ENCODE assay signal across 9 mouse cellular contexts in genomic region chr11:108279748-108280373, GRCm38 (mm10).
DNase-seq lines count a peak whose midpoint lies in the region; ATAC-seq lines count a peak whose summit lies in the region.
"Had no signal": no experiment of that assay in that cellular context is flagged by ENCODE, and none has a peak within 500 bp of the region (broad histone marks: within the 10 kb centered on the region; RNA-seq: fewer than 3 reads in every experiment).

No protein-coding gene starts in this region.

- no peak overlapping the region for H3K27ac ChIP-seq in forebrain, embryonic 12.5 days
- H3K27ac ChIP-seq in forebrain, embryonic 10.5 days, result no peak overlapping the region
- no peak overlapping the region for H3K27ac ChIP-seq in hindbrain, embryonic 14.5 days
- H3K27ac ChIP-seq in neural tube, embryonic 13.5 days (replicated peaks), result 0 out of 2 replicates have a peak overlapping the region, but pooled peaks have one; percentile 1

- ATAC-seq in forebrain, embryonic 12.5 days (ENCODE audit: low FRiP score), result peak; percentile 71
- ATAC-seq in megakaryocyte, adult 5-6 weeks (ENCODE audit: poor library complexity, severe bottlenecking), result no peak
- ATAC-seq in hindbrain, embryonic 14.5 days (ENCODE audit: low FRiP score), result peak; percentile 65; the same call in 1 of the 2 replicates
- peak; percentile 75 for ATAC-seq in neural tube, embryonic 13.5 days (ENCODE audit: low read depth)
- ATAC-seq in frontal cortex, adult (ENCODE audit: low TSS enrichment), result no peak

- H3K4me1 ChIP-seq in forebrain, embryonic 12.5 days, result peaks cover 9% of the 10 kb centered on the region
- H3K4me1 ChIP-seq in forebrain, embryonic 10.5 days, result peaks cover 29% of the 10 kb centered on the region
- H3K4me1 ChIP-seq in megakaryocyte, embryonic 14.5 days, result peaks cover 99% of the 10 kb centered on the region
- H3K4me1 ChIP-seq in hindbrain, embryonic 14.5 days (replicated peaks; ENCODE audit: control insufficient read depth, insufficient read depth, low read length), result 0 out of 2 replicates have a peak, but pooled peaks cover 15% of the 10 kb centered on the region
- H3K4me1 ChIP-seq in neural tube, embryonic 13.5 days (replicated peaks), result peaks cover 22% of the 10 kb centered on the region

- H3K9ac ChIP-seq in forebrain, embryonic 12.5 days, result no peak overlapping the region
- H3K9ac ChIP-seq in hindbrain, embryonic 14.5 days, result no peak overlapping the region
- H3K9ac ChIP-seq in neural tube, embryonic 13.5 days, result no peak overlapping the region

- H3K4me3 ChIP-seq in forebrain, embryonic 12.5 days (replicated peaks), result no peak overlapping the region
- no peak overlapping the region for H3K4me3 ChIP-seq in forebrain, embryonic 10.5 days
- peak overlapping the region; percentile 21 for H3K4me3 ChIP-seq in megakaryocyte, embryonic 14.5 days (replicated peaks)
- H3K4me3 ChIP-seq in hindbrain, embryonic 14.5 days (replicated peaks; ENCODE audit: low read length), result no peak overlapping the region
- no peak overlapping the region for H3K4me3 ChIP-seq in neural tube, embryonic 13.5 days

- DNase-seq in forebrain, embryonic 10.5 days (ENCODE audit: extremely low spot score, low spot score), result no peak
- no peak for DNase-seq in hindbrain, embryonic 14.5 days (ENCODE audit: low spot score)
- DNase-seq in cerebellum, adult 9-10 months, result no peak
- DNase-seq: embryo, embryonic 11 days had no signal

- 0 out of 2 replicates have a peak, but pooled peaks cover 6% of the 10 kb centered on the region for H3K27me3 ChIP-seq in forebrain, embryonic 12.5 days
- H3K27me3 ChIP-seq in forebrain, embryonic 10.5 days (ENCODE audit: poor library complexity, severe bottlenecking), result no peaks in the 10 kb centered on the region
- H3K27me3 ChIP-seq in megakaryocyte, embryonic 14.5 days (replicated peaks), result no peaks in the 10 kb centered on the region
- no peaks in the 10 kb centered on the region for H3K27me3 ChIP-seq in hindbrain, embryonic 14.5 days (ENCODE audit: control insufficient read depth, insufficient read depth, low read length)
- H3K27me3 ChIP-seq in neural tube, embryonic 13.5 days, result no peaks in the 10 kb centered on the region

- no peaks in the 10 kb centered on the region for H3K9me3 ChIP-seq in forebrain, embryonic 12.5 days
- no peaks in the 10 kb centered on the region for H3K9me3 ChIP-seq in forebrain, embryonic 10.5 days
- H3K9me3 ChIP-seq in megakaryocyte, embryonic 14.5 days, result no peaks in the 10 kb centered on the region
- H3K9me3 ChIP-seq in hindbrain, embryonic 14.5 days (ENCODE audit: control insufficient read depth, low read length), result no peaks in the 10 kb centered on the region
- no peaks in the 10 kb centered on the region for H3K9me3 ChIP-seq in neural tube, embryonic 13.5 days

- no peak overlapping the region for H3K4me2 ChIP-seq in forebrain, embryonic 12.5 days
- no peak overlapping the region for H3K4me2 ChIP-seq in hindbrain, embryonic 14.5 days (replicated peaks)
- H3K4me2 ChIP-seq in neural tube, embryonic 13.5 days, result no peak overlapping the region

- 73% methylated on average over 1 of the region's 1 CpGs for WGBS in forebrain, embryonic 12.5 days
- 68% methylated on average over 1 of the region's 1 CpGs for WGBS in forebrain, embryonic 10.5 days
- WGBS in hindbrain, embryonic 14.5 days, result 91% methylated on average over 1 of the region's 1 CpGs
- WGBS in neural tube, embryonic 13.5 days, result 75% methylated on average over 1 of the region's 1 CpGs

- no peaks in the 10 kb centered on the region for H3K36me3 ChIP-seq in forebrain, embryonic 12.5 days (replicated peaks)
- no peaks in the 10 kb centered on the region for H3K36me3 ChIP-seq in forebrain, embryonic 10.5 days (replicated peaks)
- H3K36me3 ChIP-seq in megakaryocyte, embryonic 14.5 days (replicated peaks; ENCODE audit: low read length), result peaks cover 75% of the 10 kb centered on the region
- no peaks in the 10 kb centered on the region for H3K36me3 ChIP-seq in hindbrain, embryonic 14.5 days (replicated peaks; ENCODE audit: control insufficient read depth, insufficient read depth)
- H3K36me3 ChIP-seq in neural tube, embryonic 13.5 days, result no peaks in the 10 kb centered on the region

Comparison
In these comparisons a context has a peak if more than half of its experiments do, and no peak if none do; other contexts are left out.
1. ATAC-seq: peak in forebrain, embryonic 12.5 days (single experiment), hindbrain, embryonic 14.5 days (single experiment) and neural tube, embryonic 13.5 days (single experiment); none in megakaryocyte, adult 5-6 weeks (single experiment) and frontal cortex, adult (single experiment).